7 mouse cellular contexts compared by ENCODE assay signal in the genomic region with DNA sequence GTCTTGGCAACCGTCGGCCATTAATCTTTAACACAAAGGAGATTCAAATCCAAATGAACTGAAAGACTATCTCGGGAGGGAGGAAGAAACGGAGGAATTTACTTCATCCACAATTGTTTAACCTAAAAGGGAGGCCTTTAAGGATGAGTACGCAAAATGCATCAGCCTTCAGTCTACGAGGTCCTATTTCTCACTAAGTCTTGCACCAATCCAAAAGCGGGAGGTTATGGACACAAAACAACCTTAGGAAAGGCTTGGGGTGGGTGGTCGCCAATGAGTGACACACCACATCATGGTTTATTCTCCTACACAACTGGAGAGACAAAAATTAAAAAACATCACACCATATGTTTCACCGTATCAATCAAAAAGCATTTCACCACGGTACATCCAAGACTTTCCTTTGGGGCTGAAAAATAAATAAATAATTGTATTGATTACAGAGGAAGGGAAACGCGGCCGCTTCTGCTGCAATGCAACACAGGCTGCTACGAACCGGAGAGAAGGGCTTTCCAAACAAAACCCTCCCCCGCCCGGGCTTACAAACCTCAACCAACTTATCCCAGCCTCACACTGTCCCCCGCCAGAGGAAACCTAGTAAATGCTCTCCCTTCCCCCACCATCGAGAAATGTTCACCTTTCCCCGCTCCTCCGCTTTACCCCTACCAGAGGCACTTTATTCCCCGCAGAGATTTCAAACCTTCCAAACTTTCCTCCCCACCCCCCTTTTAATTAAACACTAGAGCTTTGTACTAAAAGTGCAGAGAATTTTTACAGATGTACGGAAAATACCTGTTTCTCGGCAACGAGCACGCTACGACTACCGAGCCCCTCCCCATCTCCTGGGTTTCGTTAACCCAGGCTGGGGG. TPM values are rescaled to one million over a fixed set of nuclear protein-coding genes. Genes with fewer than 3 reads are reported as not detected.
DNase-seq lines count a peak whose midpoint lies in the region; ATAC-seq and TF ChIP-seq lines count a peak whose summit lies in the region.

No protein-coding gene starts in this region.

- no peak for TF ChIP-seq CTCF in E14TG2a.4 (conservative IDR thresholded peaks at IDR 0.05; ENCODE audit: low read length)

- peak overlapping the region; percentile 98 for H3K9ac ChIP-seq in embryonic facial prominence, embryonic 11.5 days (replicated peaks; ENCODE audit: low read length)

- peak overlapping the region; percentile 90 for H3K4me2 ChIP-seq in embryonic facial prominence, embryonic 11.5 days (ENCODE audit: low read depth, low read length)

- WGBS in embryonic facial prominence, embryonic 11.5 days = under 1% methylated on average over 29 of the region's 29 CpGs

- peaks cover 55% of the 10 kb centered on the region for H3K4me1 ChIP-seq in E14TG2a.4 (replicated peaks; ENCODE audit: low read depth, low read length)
- no peaks in the 10 kb centered on the region for H3K4me1 ChIP-seq in embryonic facial prominence, embryonic 11.5 days (ENCODE audit: control insufficient read depth, insufficient read depth, low read length)

- peak overlapping the region; percentile 96 for H3K27ac ChIP-seq in embryonic facial prominence, embryonic 11.5 days (replicated peaks; ENCODE audit: low read depth, low read length)

- intact Hi-C loops in heart, postnatal 36 days (cut with DNase I) = loop anchor here (5.0 kb wide), 2 partner anchors 41 to 86 kb away; no protein-coding TSS in a partner anchor

- peaks cover 47% of the 10 kb centered on the region for H3K36me3 ChIP-seq in E14TG2a.4 (ENCODE audit: insufficient read depth, low read length)
- H3K36me3 ChIP-seq in embryonic facial prominence, embryonic 11.5 days (replicated peaks; ENCODE audit: control insufficient read depth, insufficient read depth, low read depth, low read length) = no peaks in the 10 kb centered on the region

- ATAC-seq in embryonic facial prominence, embryonic 11.5 days (replicated peaks; ENCODE audit: insufficient number of reproducible peaks, low FRiP score, low TSS enrichment, low read depth) = peak; percentile 53; the same call in 1 of the 2 replicates

- no peaks in the 10 kb centered on the region for H3K27me3 ChIP-seq in E14TG2a.4 (ENCODE audit: insufficient read depth, low read length)
- H3K27me3 ChIP-seq in embryonic facial prominence, embryonic 11.5 days (ENCODE audit: control insufficient read depth, insufficient read depth, low read length) = no peaks in the 10 kb centered on the region

- peaks cover 10% of the 10 kb centered on the region for H3K9me3 ChIP-seq in E14TG2a.4 (ENCODE audit: low read length)
- H3K9me3 ChIP-seq in embryonic facial prominence, embryonic 11.5 days (replicated peaks; ENCODE audit: control insufficient read depth, low read length) = no peaks in the 10 kb centered on the region

- H3K4me3 ChIP-seq in E14TG2a.4 (replicated peaks; ENCODE audit: low read length) = peak overlapping the region; percentile 91
- peak overlapping the region; percentile 96 for H3K4me3 ChIP-seq in embryonic facial prominence, embryonic 11.5 days (ENCODE audit: low read depth, low read length)

- peak; percentile 54 to 86 for DNase-seq in adrenal gland, adult (ENCODE audit: inconsistent age in 2 of 2, low spot score in 1 of 2)
- DNase-seq in embryonic facial prominence, embryonic 11.5 days (ENCODE audit: low spot score) = peak; percentile 82
- DNase-seq in heart, postnatal 36 days = peak; percentile 26 to 36
- peak; percentile 39 for DNase-seq in layer of hippocampus, adult 9-11 months
- DNase-seq in lung, postnatal 14 days = peak; percentile 28
- peak; percentile 51 for DNase-seq in right cerebral cortex, postnatal 4 days

RNA-seq across cellular contexts. Expression of a gene that starts 1.2 kb away (rescaled TPM):
- 29.5 and 32.4 TPM in 2 replicates for polyA plus RNA-seq in embryonic facial prominence, embryonic 11.5 days (2014; fragmentation: Nextera tagmentation; extraction: Ambion mirVana)
- 100 to 1,000 TPM; 111 to 112 TPM for total RNA-seq in heart, postnatal 36 days (2021)

Comparison
In these comparisons a context has a peak if more than half of its experiments do, and no peak if none do; other contexts are left out.
1. Peak in every context shown above with its lines: DNase-seq, ATAC-seq, H3K4me3 ChIP-seq and H3K27ac ChIP-seq.
2. DNase-seq: peak in every context shown above with its lines; median percentile 82 in embryonic facial prominence, embryonic 11.5 days; 70 in adrenal gland, adult; 51 in right cerebral cortex, postnatal 4 days; 39 in layer of hippocampus, adult 9-11 months; 31 in heart, postnatal 36 days; 28 in lung, postnatal 14 days.